Mouse (Mus musculus) embryonic facial prominence, embryonic 15.5 days (tissue): ENCODE measurements around the gene Gtpbp2. TPM values are rescaled to one million over a fixed set of nuclear protein-coding genes. Genes with fewer than 3 reads are reported as not detected.

Source experiments
- ATAC-seq: fragments of 200-750 bp; cut with Nextera tagmentation; 2 replicates; pipeline ENCODE4 v1.8.0; 2017; ENCODE audit warnings: low read depth, moderate TSS enrichment; ENCODE audit not compliant: insufficient number of reproducible peaks, low FRiP score, low TSS enrichment
- H3K27ac ChIP-seq: fragments of 300-500 bp; sonication (generic); replicated peaks from 2 replicates; pipeline ENCODE4 v1.5.1; 2015; ENCODE audit warnings: mild to moderate bottlenecking, inconsistent platforms
- H3K27me3 ChIP-seq: fragments of 300-500 bp; sonication (generic); 2 replicates; pipeline ENCODE4 v1.6.1; 2015; ENCODE audit warnings: inconsistent platforms
- H3K36me3 ChIP-seq: fragments of 300-500 bp; sonication (generic); 2 replicates; pipeline ENCODE4 v1.6.1; 2015; ENCODE audit warnings: mild to moderate bottlenecking, inconsistent platforms
- H3K4me1 ChIP-seq: fragments of 300-500 bp; sonication (generic); 2 replicates; pipeline ENCODE4 v1.6.1; 2015; ENCODE audit warnings: inconsistent platforms
- H3K4me2 ChIP-seq: fragments of 300-500 bp; sonication (generic); replicated peaks from 2 replicates; pipeline ENCODE4 v1.6.1; 2015; ENCODE audit warnings: mild to moderate bottlenecking, inconsistent platforms
- H3K4me3 ChIP-seq: fragments of 300-500 bp; sonication (generic); replicated peaks from 2 replicates; pipeline ENCODE4 v1.5.1; 2015; ENCODE audit warnings: mild to moderate bottlenecking, inconsistent platforms
- H3K9ac ChIP-seq: fragments of 300-500 bp; sonication (generic); 2 replicates; pipeline ENCODE4 v1.6.1; 2015; ENCODE audit warnings: inconsistent platforms
- H3K9me3 ChIP-seq: fragments of 300-500 bp; sonication (generic); replicated peaks from 2 replicates; pipeline ENCODE4 v1.6.1; 2016; ENCODE audit warnings: inconsistent platforms
- WGBS: fragments of 180-500 bp; shearing (Covaris S2); methylation state at CpG from one replicate; pipeline ENCODE4 v1.1.7; 2015; 5-methylcytosine and 5-hydroxymethylcytosine counted together
- polyA plus RNA-seq: library from polyadenylated mRNA; unstranded; fragments of >200 nt; fragmentation: Nextera tagmentation; extraction: Ambion mirVana; gene quantifications from 2 replicates; pipeline ENCODE4 v1.2.1, GENCODE M21; 2015

Gene Gtpbp2
- polyA plus RNA-seq, 1 experiment from 2014 or later, result 43.3 TPM

DNA sequence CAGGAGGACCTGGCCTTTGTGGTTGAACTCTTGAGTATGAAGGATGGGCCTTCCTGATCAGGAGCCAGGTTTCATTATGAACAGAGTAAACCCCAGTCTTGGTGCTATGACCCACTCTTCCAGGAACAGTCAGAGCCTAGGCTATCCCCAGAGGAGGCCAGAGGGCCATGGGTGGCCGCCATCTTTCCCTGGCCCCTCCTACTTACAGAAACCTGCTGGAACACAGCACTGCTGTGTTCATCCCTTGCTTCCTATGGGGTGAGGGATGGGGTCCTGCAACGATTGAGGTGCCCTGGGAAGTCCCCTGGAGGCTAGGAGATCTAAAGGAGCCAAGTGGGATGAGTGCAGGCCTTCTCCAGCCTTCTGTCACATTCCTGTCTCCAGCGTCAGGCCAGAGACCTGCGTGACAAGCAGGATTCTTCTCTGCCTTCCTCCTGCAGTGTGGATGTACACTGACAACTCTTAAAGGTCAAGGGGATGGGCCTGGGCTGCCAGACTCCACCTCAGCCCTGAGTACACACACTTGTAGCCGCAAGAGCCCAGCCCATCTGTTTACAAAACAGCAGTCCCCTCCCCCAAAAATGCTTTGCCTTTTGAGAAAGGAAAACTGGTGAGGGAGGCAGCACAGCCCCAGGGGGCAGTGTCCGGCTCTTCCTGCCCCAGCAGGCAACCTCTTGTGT is 32.9 kb upstream of the Gtpbp2 start:
- Histone ChIP-seq H3K4me3 (no peak overlapping the region), H3K27me3 (no peaks in the 10 kb centered on the region), H3K9me3 (no peaks in the 10 kb centered on the region), H3K27ac (no peak overlapping the region), H3K4me1 (0 out of 2 replicates have a peak, but pooled peaks cover 4% of the 10 kb centered on the region), H3K36me3 (peaks cover 66% of the 10 kb centered on the region), H3K9ac (no peak overlapping the region), H3K4me2 (no peak overlapping the region)
- no peak for ATAC-seq
- WGBS, result 61% methylated on average over 6 of the region's 6 CpGs

DNA sequence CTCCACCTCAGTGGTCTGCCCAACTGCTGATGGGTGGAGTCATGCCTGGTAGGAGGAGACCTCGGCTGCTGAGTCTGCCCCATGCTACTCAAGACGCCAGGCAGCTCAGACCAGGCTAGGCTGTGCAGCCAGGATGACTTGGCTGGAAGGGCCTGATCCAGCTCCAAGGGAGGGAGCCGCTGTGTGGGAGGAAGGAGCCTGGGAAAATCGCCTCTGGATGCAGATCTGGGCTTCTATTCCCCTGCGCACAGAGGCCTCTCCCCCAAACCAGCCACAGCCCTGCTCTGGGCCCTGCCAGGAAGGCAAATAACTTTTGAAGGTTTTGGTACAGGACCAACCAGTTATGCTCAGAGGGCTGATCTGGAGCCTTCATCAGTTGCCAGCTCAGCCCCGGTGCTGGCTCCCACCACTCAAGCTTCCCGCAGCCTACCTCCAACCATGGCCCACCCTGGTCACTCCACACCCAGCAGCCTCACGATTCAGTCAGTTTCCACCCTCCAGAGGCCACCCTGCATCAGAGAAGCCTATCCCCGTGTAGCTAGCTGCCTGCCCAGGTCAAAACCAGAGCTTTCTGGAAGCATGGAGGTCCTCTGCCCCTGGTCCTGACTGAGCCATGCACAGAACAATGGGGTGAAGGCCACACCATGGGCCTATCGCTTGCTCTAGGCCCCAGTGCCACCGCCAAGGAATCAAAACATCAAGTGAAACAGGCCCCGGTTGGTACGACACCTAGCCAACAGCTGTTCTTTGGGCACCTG is 30.9 kb upstream of the Gtpbp2 start:
- Histone ChIP-seq H3K9me3 (no peaks in the 10 kb centered on the region), H3K36me3 (peaks cover 46% of the 10 kb centered on the region), H3K9ac (no peak overlapping the region), H3K27ac (peak overlapping the region; percentile 58), H3K4me3 (no peak overlapping the region), H3K27me3 (no peaks in the 10 kb centered on the region), H3K4me2 (no peak overlapping the region), H3K4me1 (0 out of 2 replicates have a peak, but pooled peaks cover 4% of the 10 kb centered on the region)
- 71% methylated on average over 13 of the region's 13 CpGs for WGBS
- peak; percentile 74 for ATAC-seq

DNA sequence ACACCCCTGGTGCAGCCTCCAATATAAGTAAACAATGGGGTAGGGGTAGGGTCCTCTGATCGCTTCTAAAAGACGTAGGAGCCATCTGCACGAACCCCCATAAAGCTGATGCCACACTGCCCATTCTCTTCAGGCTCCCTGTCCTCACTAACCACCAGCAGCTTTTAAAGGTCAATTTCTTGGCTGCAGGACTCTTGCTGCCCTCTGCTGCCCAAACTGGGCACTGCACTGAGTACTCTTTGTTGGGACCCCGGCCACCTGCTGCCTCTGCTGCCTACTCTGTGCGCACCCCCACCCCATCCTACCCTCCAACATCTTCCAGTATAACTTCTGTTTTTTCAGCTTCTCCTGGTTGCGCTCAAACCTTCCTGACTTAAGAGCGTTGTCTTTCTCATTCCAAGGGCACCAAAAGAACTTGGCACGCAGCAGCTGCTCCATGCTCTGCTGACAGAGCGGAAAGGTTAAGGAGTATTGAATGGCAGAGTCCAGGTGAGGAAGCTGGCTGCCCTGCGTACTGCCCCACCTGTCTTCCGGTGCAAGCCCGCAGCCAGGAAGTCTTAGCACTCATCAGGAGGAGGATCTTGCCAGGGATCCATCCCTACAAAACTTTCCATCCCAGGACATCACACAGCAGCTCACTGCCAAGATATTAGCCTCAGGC is 28.6 kb upstream of the Gtpbp2 start:
- Histone ChIP-seq H3K9ac (no peak overlapping the region), H3K36me3 (peaks cover 23% of the 10 kb centered on the region), H3K4me1 (0 out of 2 replicates have a peak, but pooled peaks cover 4% of the 10 kb centered on the region), H3K27ac (no peak overlapping the region), H3K27me3 (no peaks in the 10 kb centered on the region), H3K9me3 (no peaks in the 10 kb centered on the region), H3K4me2 (no peak overlapping the region), H3K4me3 (no peak overlapping the region)
- WGBS, result 13% methylated on average over 12 of the region's 12 CpGs
- ATAC-seq, result no peak

DNA sequence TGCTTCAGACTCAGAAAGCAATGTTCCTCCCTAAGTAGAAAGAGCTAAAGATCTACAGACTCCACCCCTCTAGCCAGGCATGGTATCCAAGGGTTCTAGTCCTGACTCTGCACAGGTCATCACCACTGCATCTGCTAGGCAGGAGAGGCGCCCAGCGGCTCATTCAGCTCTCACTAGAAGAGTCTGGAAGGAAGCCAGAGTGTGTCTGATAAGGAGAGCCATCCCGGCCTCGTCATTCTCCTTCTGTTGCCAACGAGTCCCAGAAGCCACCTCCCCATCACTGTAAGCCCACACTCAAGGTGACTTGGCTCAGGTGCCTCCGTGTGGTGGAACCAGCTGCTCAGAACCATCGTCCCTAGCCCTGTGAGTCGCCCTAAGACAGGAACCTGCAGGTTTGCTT is 28.0 kb upstream of the Gtpbp2 start:
- no peak for ATAC-seq
- H3K4me2 ChIP-seq, result no peak overlapping the region
- H3K27ac ChIP-seq, result no peak overlapping the region
- 72% methylated on average over 8 of the region's 8 CpGs for WGBS
- H3K9me3 ChIP-seq, result no peaks in the 10 kb centered on the region
- no peaks in the 10 kb centered on the region for H3K27me3 ChIP-seq
- H3K4me1 ChIP-seq, result 0 out of 2 replicates have a peak, but pooled peaks cover 4% of the 10 kb centered on the region
- no peak overlapping the region for H3K4me3 ChIP-seq
- H3K9ac ChIP-seq, result no peak overlapping the region
- peaks cover 17% of the 10 kb centered on the region for H3K36me3 ChIP-seq

DNA sequence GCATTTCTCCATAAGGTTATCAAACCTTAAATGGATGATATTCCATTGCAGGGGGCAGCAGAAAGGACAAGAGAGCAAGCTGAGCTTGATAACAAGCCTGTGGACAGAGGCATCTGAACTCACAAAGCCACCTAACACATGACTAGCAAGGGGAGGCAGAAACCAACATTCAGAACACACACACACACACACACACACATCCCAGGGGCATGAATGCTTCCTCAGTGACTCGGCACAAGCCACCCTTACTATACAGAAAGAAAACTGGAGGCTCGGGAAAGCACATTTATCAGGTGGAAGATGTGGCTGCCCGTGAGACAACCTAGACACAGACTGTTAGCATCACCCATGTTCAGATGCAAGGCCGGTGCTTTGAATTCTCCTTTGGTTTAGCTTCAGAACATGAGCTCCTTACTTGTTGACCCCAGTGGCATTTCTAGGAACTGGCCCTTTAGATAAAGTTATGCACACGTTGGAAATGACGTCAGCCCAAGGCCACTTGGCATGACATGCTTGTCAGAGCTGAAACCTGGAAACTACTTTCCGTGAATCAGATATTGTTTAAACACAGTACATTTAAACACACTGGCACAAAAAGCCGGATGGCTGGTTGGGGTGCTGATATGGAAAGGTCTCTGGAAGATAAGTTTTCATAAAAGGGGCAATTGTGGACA is 22.1 kb upstream of the Gtpbp2 start:
- Histone ChIP-seq H3K4me3 (no peak overlapping the region), H3K27me3 (no peaks in the 10 kb centered on the region), H3K27ac (no peak overlapping the region), H3K9ac (no peak overlapping the region), H3K9me3 (no peaks in the 10 kb centered on the region), H3K36me3 (no peaks in the 10 kb centered on the region), H3K4me1 (peaks cover 7% of the 10 kb centered on the region), H3K4me2 (no peak overlapping the region)
- WGBS, result 73% methylated on average over 8 of the region's 8 CpGs
- no peak for ATAC-seq

DNA sequence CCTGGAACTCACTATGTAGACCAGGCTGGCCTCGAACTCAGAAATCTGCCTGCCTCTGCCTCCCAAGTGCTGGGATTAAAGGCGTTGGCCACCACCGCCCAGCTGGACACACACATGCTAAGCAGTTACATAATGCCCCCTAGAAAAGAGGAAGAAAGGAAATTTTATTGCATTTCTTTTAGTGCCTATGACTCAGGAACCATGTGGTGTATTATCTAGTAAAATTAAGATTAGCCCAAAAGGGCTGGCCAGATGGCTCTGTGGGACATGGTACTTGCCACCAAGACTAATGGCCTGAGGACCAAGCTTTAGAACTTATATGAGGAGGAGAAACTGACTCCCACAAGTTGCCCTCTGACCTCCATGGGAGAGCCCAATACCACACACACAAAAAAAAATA is 21.0 kb upstream of the Gtpbp2 start:
- peaks cover 16% of the 10 kb centered on the region for H3K4me1 ChIP-seq
- WGBS, result 87% methylated on average over 3 of the region's 3 CpGs
- ATAC-seq, result no peak

DNA sequence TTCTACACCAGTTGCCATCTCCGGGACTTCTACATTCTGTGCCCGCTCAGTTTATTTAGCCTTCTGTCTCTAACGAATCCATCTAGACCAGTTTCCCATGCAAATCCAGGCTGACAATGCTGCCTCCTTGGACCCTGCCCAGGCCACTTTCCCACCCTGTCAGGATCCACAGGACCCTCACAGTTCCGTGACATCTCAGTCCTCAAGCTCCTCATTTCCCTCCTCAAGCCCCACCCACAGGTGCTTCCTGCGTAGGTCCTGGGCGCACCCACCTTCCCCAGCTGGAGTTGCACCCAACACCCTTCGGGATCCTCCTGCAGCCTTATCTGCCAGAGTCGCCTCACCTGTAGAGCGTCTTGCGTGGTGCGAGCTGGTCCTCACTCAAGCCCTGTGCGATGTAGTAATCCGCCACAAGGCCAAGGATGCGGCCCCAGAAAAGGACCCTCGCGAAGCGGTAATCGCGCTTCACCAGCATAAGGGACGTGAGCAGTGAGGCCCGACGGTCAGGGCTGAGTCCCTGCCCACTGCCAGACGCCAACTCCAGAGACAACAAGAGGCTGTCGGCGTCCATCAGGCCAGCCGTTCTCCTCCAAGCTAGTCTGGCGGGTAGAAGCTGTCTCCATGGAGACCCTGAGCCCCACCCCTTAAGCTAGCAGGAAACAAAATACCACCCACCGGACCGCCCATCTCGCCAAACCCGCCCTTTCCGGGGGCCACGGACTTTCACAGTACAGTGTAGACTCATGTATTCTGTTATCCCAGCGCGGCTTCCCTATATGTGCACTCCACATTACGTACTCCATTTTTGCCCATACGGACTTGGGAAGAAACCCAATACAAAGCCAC is 17.0 kb upstream of the Gtpbp2 start, which contains the start of gene Rsph9:
TSS of gene Rsph9 (minus strand) at position 639 of the 846 bp plus-strand sequence.
- H3K9me3 ChIP-seq, result no peaks in the 10 kb centered on the region
- H3K36me3 ChIP-seq, result peaks cover 36% of the 10 kb centered on the region
- 6% methylated on average over 37 of the region's 37 CpGs for WGBS
- no peaks in the 10 kb centered on the region for H3K27me3 ChIP-seq
- 0 out of 2 replicates have a peak within 1 kb of the TSS, but pooled peaks have one; percentile 55 for H3K27ac ChIP-seq
- peak; percentile 94 for ATAC-seq
- peaks cover 16% of the 10 kb centered on the region for H3K4me1 ChIP-seq
- H3K4me3 ChIP-seq, result peak within 1 kb of the TSS; percentile 57
- H3K9ac ChIP-seq, result peak within 1 kb of the TSS; percentile 33
- peak within 1 kb of the TSS; percentile 92 for H3K4me2 ChIP-seq

More for the DNA sequence above, 21.0 kb upstream of the Gtpbp2 start:
- Histone ChIP-seq H3K9ac (no peak overlapping the region), H3K9me3 (no peaks in the 10 kb centered on the region), H3K36me3 (no peaks in the 10 kb centered on the region), H3K27ac (no peak overlapping the region), H3K27me3 (no peaks in the 10 kb centered on the region), H3K4me2 (no peak overlapping the region), H3K4me3 (no peak overlapping the region)

DNA sequence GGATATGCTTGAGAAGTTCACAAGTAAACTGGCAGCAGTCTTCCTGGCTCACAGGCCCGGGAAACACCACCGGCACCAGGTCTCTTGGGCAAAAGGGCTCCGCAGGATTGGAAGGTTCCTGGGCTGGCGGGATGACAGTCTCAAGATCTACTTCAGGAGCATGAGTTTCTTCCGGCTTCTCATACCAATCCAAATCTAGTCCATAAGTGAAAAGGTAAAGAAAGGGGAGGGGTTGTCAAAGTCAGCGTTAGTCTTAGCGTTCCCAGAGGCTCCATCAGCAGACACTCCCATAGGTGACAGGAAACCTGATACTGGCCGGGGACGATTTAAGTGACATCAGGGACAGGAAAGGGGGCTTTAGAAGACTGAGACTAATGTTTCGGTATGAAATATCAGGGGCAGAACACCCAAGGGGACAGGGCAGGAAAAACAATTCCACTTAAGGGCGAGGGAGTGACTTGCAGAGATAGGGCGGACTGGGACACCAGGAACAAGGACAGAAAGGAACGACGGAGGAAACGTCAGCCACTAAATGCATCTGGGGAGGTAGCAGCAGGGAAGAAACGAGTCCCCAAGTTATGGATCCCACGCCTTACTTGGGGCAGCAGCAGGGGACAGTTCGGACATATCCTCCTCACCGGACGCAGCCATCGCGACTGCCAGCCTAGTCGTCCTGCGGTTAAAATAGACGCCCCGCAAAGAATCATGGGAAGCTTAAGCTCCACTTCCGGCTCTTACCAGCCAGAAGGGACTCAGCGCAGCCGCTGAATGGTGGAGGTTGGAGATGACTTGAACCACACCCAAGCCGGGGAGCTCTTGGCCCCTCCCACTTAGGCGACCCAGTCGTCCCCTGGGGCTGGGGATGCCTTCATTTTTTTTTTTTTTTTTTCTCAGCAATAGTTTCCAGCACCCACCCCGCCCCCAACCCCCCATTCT is 7.7 kb upstream of the Gtpbp2 start, which contains the start of gene Mad2l1bp:
TSS of gene Mad2l1bp (minus strand) at position 707 of the 936 bp plus-strand sequence.
- Histone ChIP-seq H3K9ac (peak within 1 kb of the TSS; percentile 50), H3K27me3 (no peaks in the 10 kb centered on the region), H3K4me1 (peaks cover 7% of the 10 kb centered on the region), H3K36me3 (peaks cover 17% of the 10 kb centered on the region), H3K4me2 (peak within 1 kb of the TSS; percentile 76), H3K4me3 (peak within 1 kb of the TSS; percentile 59), H3K27ac (peak within 1 kb of the TSS; percentile 77), H3K9me3 (no peaks in the 10 kb centered on the region)
- ATAC-seq, result peak; percentile 87
- 4% methylated on average over 33 of the region's 33 CpGs for WGBS

DNA sequence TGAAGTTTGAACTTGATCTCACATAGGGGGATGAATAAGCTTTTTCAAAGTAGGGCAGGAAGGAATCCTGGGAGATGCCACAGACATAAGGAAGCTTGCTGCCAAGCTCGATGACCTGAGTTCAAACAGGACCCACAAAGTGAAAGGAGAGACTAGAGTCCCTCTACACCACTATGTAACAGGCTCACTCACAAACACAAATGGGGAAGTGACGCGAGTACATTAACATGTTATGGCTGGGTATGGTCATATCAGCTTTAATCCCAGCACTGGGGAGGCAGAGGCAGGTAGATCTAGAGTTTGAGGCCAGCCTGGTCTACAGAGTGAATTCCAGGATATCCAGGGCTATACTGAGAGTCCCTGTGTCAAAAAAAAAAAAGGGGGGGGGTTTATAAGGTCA is 6.5 kb upstream of the Gtpbp2 start:
- H3K4me2 ChIP-seq, result no peak overlapping the region
- H3K27me3 ChIP-seq, result no peaks in the 10 kb centered on the region
- peaks cover 7% of the 10 kb centered on the region for H3K4me1 ChIP-seq
- H3K9ac ChIP-seq, result no peak overlapping the region
- no peak overlapping the region for H3K4me3 ChIP-seq
- H3K36me3 ChIP-seq, result 0 out of 2 replicates have a peak, but pooled peaks cover 7% of the 10 kb centered on the region
- no peak for ATAC-seq
- 92% methylated on average over 3 of the region's 3 CpGs for WGBS
- no peak overlapping the region for H3K27ac ChIP-seq
- H3K9me3 ChIP-seq, result no peaks in the 10 kb centered on the region
